Mouse (Mus musculus): ENCODE results near the gene Samd4.

DNA sequence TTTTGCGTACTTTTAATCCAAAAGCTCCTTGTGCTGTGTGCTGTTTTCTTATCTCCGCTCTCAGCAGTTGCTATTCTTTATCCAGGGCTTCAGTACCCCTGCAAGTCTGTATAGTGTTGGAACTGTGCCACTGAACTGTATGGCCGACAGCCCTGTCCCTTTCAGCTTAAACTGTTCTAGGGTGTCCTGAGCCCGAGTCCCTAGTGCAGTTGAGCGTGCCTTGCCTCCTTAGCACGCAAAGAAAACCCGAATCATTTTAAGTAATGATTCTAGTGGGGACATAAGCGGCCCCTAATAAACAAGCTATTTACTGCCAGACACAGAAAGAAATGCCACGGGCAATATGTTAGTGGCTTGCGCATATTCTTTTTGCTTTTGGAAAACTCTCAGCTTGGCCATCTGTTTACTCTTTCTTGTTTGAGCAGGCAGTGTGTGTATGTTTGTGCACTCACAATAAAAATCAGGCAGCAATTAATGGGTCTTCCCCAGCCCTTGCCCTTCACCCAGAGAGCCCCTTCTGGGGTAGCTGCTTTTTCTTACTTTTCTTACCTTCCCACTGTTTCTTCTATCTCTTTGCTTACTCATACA lies 63.3 kb downstream of the Samd4 start:
- TF ChIP-seq POLR2A (IDR thresholded peaks at IDR 0.05; ENCODE audit: low read depth, low read length) (no peak), CTCF (IDR thresholded peaks at IDR 0.05; ENCODE audit: borderline replicate concordance, insufficient read depth, low read length) (no peak)
